Mouse (Mus musculus): ENCODE results near the gene Stat2. TPM values are rescaled to one million over a fixed set of nuclear protein-coding genes. Genes with fewer than 3 reads are reported as not detected.
"Not testable (repeated sequence)": the region's sequence is repeated elsewhere in the genome, so short reads cannot be mapped to it uniquely, and the experiment has no call there.

Gene Stat2
- polyA plus RNA-seq, 1 experiment, result 18.9 TPM

- WGBS, result 84% methylated on average over 10 of the region's 10 CpGs
- DNase-seq (ENCODE audit: low read depth, low spot score), result no peak
These were observed 57.3 kb downstream of the Stat2 start for GRCm38 (mm10) chr10:128327610-128328009.

- WGBS, result 67% methylated on average over 6 of the region's 6 CpGs
- DNase-seq (ENCODE audit: low read depth, low spot score), result not testable (repeated sequence)
These were observed 62.2 kb downstream of the Stat2 start for GRCm38 (mm10) chr10:128332358-128333249.

- WGBS, result 4% methylated on average over 4 of the region's 4 CpGs
- no peak for DNase-seq (ENCODE audit: low read depth, low spot score)
These were observed 65.2 kb downstream of the Stat2 start for GRCm38 (mm10) chr10:128335582-128335981.

- DNase-seq (ENCODE audit: low read depth, low spot score), result no peak
- 78% methylated on average over 3 of the region's 3 CpGs for WGBS
These were observed 65.8 kb downstream of the Stat2 start for GRCm38 (mm10) chr10:128336195-128336594.

- no peak for DNase-seq (ENCODE audit: low read depth, low spot score)
- 50% methylated on average over 3 of the region's 3 CpGs for WGBS
These were observed 66.2 kb downstream of the Stat2 start for GRCm38 (mm10) chr10:128336597-128336996.

GRCm38 (mm10) chr10:128337306-128338181 lies 67.2 kb downstream of the Stat2 start, which contains the start of gene Cs:
Gene Cs, plus strand, starts transcription at chr10:128337734.
- under 1% methylated on average over 56 of the region's 61 CpGs for WGBS
- peak; percentile 91 for DNase-seq (ENCODE audit: low read depth, low spot score)

GRCm38 (mm10) chr10:128338415-128338814 lies 68.1 kb downstream of the Stat2 start:
- DNase-seq (ENCODE audit: low read depth, low spot score), result no peak
- 3% methylated on average over 5 of the region's 5 CpGs for WGBS

- DNase-seq (ENCODE audit: low read depth, low spot score), result no peak
- WGBS, result 48% methylated on average over 2 of the region's 2 CpGs
These were observed 68.6 kb downstream of the Stat2 start for GRCm38 (mm10) chr10:128338948-128339347.

- 70% methylated on average over 2 of the region's 2 CpGs for WGBS
- no peak for DNase-seq (ENCODE audit: low read depth, low spot score)
These were observed 69.9 kb downstream of the Stat2 start for GRCm38 (mm10) chr10:128340257-128340656.

Other genes with a start within 250 kb of the Stat2 start
- gene Naca, start 235.0 kb upstream of the Stat2 start, polyA plus RNA-seq (2012; rRNA removed), result 170 and 205 TPM in 2 replicates
- 23.0 and 23.4 TPM in 2 replicates for gene Ptges3, start 211.6 kb upstream of the Stat2 start, polyA plus RNA-seq (2012; rRNA removed)
- gene Atp5b, start 187.3 kb upstream of the Stat2 start, polyA plus RNA-seq (2012; rRNA removed), result 3,352 and 4,281 TPM in 2 replicates
- gene Baz2a, start 179.0 kb upstream of the Stat2 start, polyA plus RNA-seq (2012; rRNA removed), result 22.7 and 36.6 TPM in 2 replicates
- 33.1 and 43.2 TPM in 2 replicates for gene Rbms2, start 90.3 kb upstream of the Stat2 start, polyA plus RNA-seq (2012; rRNA removed)
- gene Gls2, start 76.1 kb upstream of the Stat2 start, polyA plus RNA-seq (2012; rRNA removed), result 2.0 and 3.3 TPM in 2 replicates
- 17.7 and 20.9 TPM in 2 replicates for gene Spryd4, start 58.8 kb upstream of the Stat2 start, polyA plus RNA-seq (2012; rRNA removed)
- gene Mip, start 44.7 kb upstream of the Stat2 start, polyA plus RNA-seq (2012; rRNA removed), result not detected in 2 replicates
- gene Timeless, start 38.5 kb upstream of the Stat2 start, polyA plus RNA-seq (2012; rRNA removed), result 5.7 TPM in 2 replicates
- 0.11 and 0.12 TPM in 2 replicates for gene Apon, start 16.5 kb upstream of the Stat2 start, polyA plus RNA-seq (2012; rRNA removed)
- gene Apof, start 1.9 kb upstream of the Stat2 start, polyA plus RNA-seq (2012; rRNA removed), result 0.08 and 0.16 TPM in 2 replicates
- gene Il23a, start 28.2 kb downstream of the Stat2 start, polyA plus RNA-seq (2012; rRNA removed), result 0.12 TPM in 1 of 2 replicates, not detected in the other
- 16.7 and 28.0 TPM in 2 replicates for gene Pan2, start 32.8 kb downstream of the Stat2 start, polyA plus RNA-seq (2012; rRNA removed)
- gene Cnpy2, start 51.9 kb downstream of the Stat2 start, polyA plus RNA-seq (2012; rRNA removed), result 77.0 and 89.7 TPM in 2 replicates
- 361 and 585 TPM in 2 replicates for gene Cs, start 67.2 kb downstream of the Stat2 start, polyA plus RNA-seq (2012; rRNA removed)
- 22.0 and 27.1 TPM in 2 replicates for gene Coq10a, start 98.4 kb downstream of the Stat2 start, polyA plus RNA-seq (2012; rRNA removed)
- 17.6 and 22.9 TPM in 2 replicates for gene Ankrd52, start 106.6 kb downstream of the Stat2 start, polyA plus RNA-seq (2012; rRNA removed)
- gene Slc39a5, start 130.7 kb downstream of the Stat2 start, polyA plus RNA-seq (2012; rRNA removed), result 209 and 267 TPM in 2 replicates
- 35.6 and 39.4 TPM in 2 replicates for gene Nabp2, start 140.9 kb downstream of the Stat2 start, polyA plus RNA-seq (2012; rRNA removed)
- gene Rnf41, start 141.1 kb downstream of the Stat2 start, polyA plus RNA-seq (2012; rRNA removed), result 18.3 and 20.4 TPM in 2 replicates
- 43.3 and 67.4 TPM in 2 replicates for gene Smarcc2, start 188.7 kb downstream of the Stat2 start, polyA plus RNA-seq (2012; rRNA removed)
- 1,613 and 1,784 TPM in 2 replicates for gene Myl6, start 223.6 kb downstream of the Stat2 start, polyA plus RNA-seq (2012; rRNA removed)
- gene Myl6b, start 228.1 kb downstream of the Stat2 start, polyA plus RNA-seq (2012; rRNA removed), result 1.1 and 1.4 TPM in 2 replicates

All from large intestine, adult 2 months (tissue).